Mouse (Mus musculus): Measurements from ENCODE around the gene Olfr145.

DNA sequence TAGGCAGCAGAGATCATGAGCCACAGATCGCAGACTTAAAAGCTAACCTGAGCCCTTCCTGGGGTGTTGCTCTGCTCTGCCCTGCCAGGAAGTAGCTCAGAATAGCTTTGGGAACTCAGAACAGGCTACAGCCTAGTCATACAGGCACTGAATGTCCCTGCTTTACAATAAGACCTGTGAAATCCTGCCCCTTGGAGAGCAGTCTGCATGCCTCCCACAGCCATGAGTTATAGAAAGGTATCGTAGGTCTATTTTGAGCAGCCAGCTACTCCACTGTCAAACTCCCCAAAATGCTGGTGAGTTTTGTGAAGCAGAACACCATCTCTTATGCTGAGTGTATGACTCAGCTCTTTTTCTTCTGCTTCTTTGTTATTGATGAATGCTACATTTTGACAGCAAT, 44.6 kb downstream of the Olfr145 start:
- TF ChIP-seq CTCF (IDR thresholded peaks at IDR 0.05; ENCODE audit: extremely low read depth, insufficient read depth, insufficient read length, insufficient replicate concordance): no peak
- TF ChIP-seq POLR2A (IDR thresholded peaks at IDR 0.05; ENCODE audit: low read depth, low read length): no peak

Measured in spleen, adult 2 months (tissue).